ENCODE assay signal across 23 mouse cellular contexts in genomic region chr6:71751602-71752001, GRCm38 (mm10). TPM values are rescaled to one million over a fixed set of nuclear protein-coding genes. Genes with fewer than 3 reads are reported as not detected.
DNase-seq lines count a peak whose midpoint lies in the region; ATAC-seq and TF ChIP-seq lines count a peak whose summit lies in the region.
"Had no signal": no experiment of that assay in that cellular context is flagged by ENCODE, and none has a peak within 500 bp of the region (broad histone marks: within the 10 kb centered on the region; RNA-seq: fewer than 3 reads in every experiment).

No protein-coding gene starts in this region.

- H3K9ac ChIP-seq in liver, embryonic 12.5 days, result no peak overlapping the region
- H3K9ac ChIP-seq in MEL (ENCODE audit: control insufficient read depth, low read depth, low read length, poor library complexity, severe bottlenecking), result no peak overlapping the region
- H3K9ac ChIP-seq: embryonic facial prominence, embryonic 12.5 days; embryonic facial prominence, embryonic 15.5 days; forebrain, postnatal 0 days; hindbrain, embryonic 12.5 days; hindbrain, embryonic 15.5 days had no signal

- no peak overlapping the region for H3K4me3 ChIP-seq in liver, embryonic 12.5 days
- H3K4me3 ChIP-seq in MEL (ENCODE audit: control insufficient read depth in 1 of 2, insufficient read depth in 1 of 2, low read depth in 2 of 2, low read length in 2 of 2), result no peak overlapping the region
- H3K4me3 ChIP-seq: embryonic facial prominence, embryonic 12.5 days; embryonic facial prominence, embryonic 15.5 days; hindbrain, embryonic 12.5 days; hindbrain, embryonic 15.5 days had no signal

- TF ChIP-seq POLR2A in MEL (IDR thresholded peaks at IDR 0.05; ENCODE audit: control insufficient read depth in 1 of 2, insufficient read depth in 1 of 2, low read depth in 1 of 2, low read length in 2 of 2, poor library complexity in 1 of 2), result no peak

- H3K9me3 ChIP-seq in liver, embryonic 12.5 days (replicated peaks), result no peaks in the 10 kb centered on the region
- H3K9me3 ChIP-seq in MEL (replicated peaks; ENCODE audit: insufficient read depth, low read length), result no peaks in the 10 kb centered on the region
- H3K9me3 ChIP-seq: embryonic facial prominence, embryonic 12.5 days; embryonic facial prominence, embryonic 15.5 days; hindbrain, embryonic 12.5 days; hindbrain, embryonic 15.5 days had no signal

- no peak overlapping the region for H3K4me2 ChIP-seq in liver, embryonic 12.5 days
- H3K4me2 ChIP-seq: embryonic facial prominence, embryonic 12.5 days; embryonic facial prominence, embryonic 15.5 days; heart, embryonic 11.5 days; hindbrain, embryonic 12.5 days; hindbrain, embryonic 15.5 days had no signal

- H3K79me2 ChIP-seq in MEL (ENCODE audit: control insufficient read depth, insufficient read depth, low read length, poor library complexity), result no peaks in the 10 kb centered on the region

- H3K27me3 ChIP-seq in liver, embryonic 12.5 days (replicated peaks), result no peaks in the 10 kb centered on the region
- peaks cover 4% of the 10 kb centered on the region in 2 experiments; a peak in 3 of 4 replicates for H3K27me3 ChIP-seq in MEL (ENCODE audit: control insufficient read depth in 1 of 2, insufficient read depth in 2 of 2, low read length in 2 of 2)
- H3K27me3 ChIP-seq: embryonic facial prominence, embryonic 12.5 days; embryonic facial prominence, embryonic 15.5 days; hindbrain, embryonic 12.5 days; hindbrain, embryonic 15.5 days had no signal

- TF ChIP-seq CTCF in MEL (IDR thresholded peaks at IDR 0.05 in 2 of 3, conservative IDR thresholded peaks at IDR 0.05 in 1 of 3; ENCODE audit: control insufficient read depth in 1 of 3, insufficient read depth in 1 of 3, low read depth in 2 of 3, low read length in 3 of 3, poor library complexity in 1 of 3, severe bottlenecking in 1 of 3), result no peak

- no peaks in the 10 kb centered on the region for H3K36me3 ChIP-seq in liver, embryonic 12.5 days
- no peaks in the 10 kb centered on the region for H3K36me3 ChIP-seq in MEL (ENCODE audit: control insufficient read depth in 1 of 2, insufficient read depth in 2 of 2, low read length in 2 of 2)
- H3K36me3 ChIP-seq: embryonic facial prominence, embryonic 12.5 days; embryonic facial prominence, embryonic 15.5 days; hindbrain, embryonic 12.5 days had no signal

- peaks cover 17% of the 10 kb centered on the region for H3K4me1 ChIP-seq in liver, embryonic 12.5 days
- H3K4me1 ChIP-seq in MEL (ENCODE audit: control insufficient read depth in 1 of 2, insufficient read depth in 2 of 2, low read length in 2 of 2), result no peaks in the 10 kb centered on the region; a peak in 2 of 4 replicates
- H3K4me1 ChIP-seq: hindbrain, embryonic 12.5 days had no signal

- DNase-seq in liver (no peak), 416B (ENCODE audit: low read depth) (peak; percentile 11), MEL (ENCODE audit: low read depth, low spot score) (peak; percentile 24)
- no peak for DNase-seq in neural tube, embryonic 10.5 days (ENCODE audit: extremely low spot score, low spot score)
- DNase-seq: adrenal gland, postnatal 10 days; adrenal gland, postnatal 36 days; cerebellum, adult 11 months; cerebellum, adult 2 months; cerebellum, adult 9-11 months; cerebellum, postnatal 25 days; forebrain, postnatal 0 days; gastrocnemius, postnatal 14 days; heart, adult 11 months had no signal

- no peak overlapping the region for H3K27ac ChIP-seq in liver, embryonic 12.5 days
- no peak overlapping the region for H3K27ac ChIP-seq in MEL (ENCODE audit: control insufficient read depth, low read depth, low read length)
- H3K27ac ChIP-seq: embryonic facial prominence, embryonic 12.5 days; embryonic facial prominence, embryonic 15.5 days; hindbrain, embryonic 12.5 days; hindbrain, embryonic 15.5 days had no signal

- ATAC-seq in liver, embryonic 12.5 days, result 0 out of 2 replicates have a peak, but pooled peaks have one; percentile 18
- ATAC-seq in megakaryocyte-erythroid progenitor cell, adult 5-6 weeks (replicated peaks; ENCODE audit: low FRiP score, low TSS enrichment, poor library complexity, severe bottlenecking), result peak; percentile 83
- ATAC-seq: forebrain, embryonic 14.5 days; forebrain, postnatal 0 days; Patski had no signal

- TF ChIP-seq EP300 in MEL (IDR thresholded peaks at IDR 0.05; ENCODE audit: low read depth in 1 of 2, low read length in 2 of 2), result no peak

- WGBS in liver, embryonic 12.5 days (ENCODE audit: insufficient replicate concordance), result 16% methylated on average over 2 of the region's 2 CpGs

- TF ChIP-seq RAD21 in MEL (IDR thresholded peaks at IDR 0.05; ENCODE audit: low read depth, low read length), result no peak

TF ChIP-seq in MEL, 35 proteins besides CTCF, POLR2A, EP300 and RAD21:
- TF ChIP-seq CHD2 (IDR thresholded peaks at IDR 0.05; ENCODE audit: low read length), result no peak
- no peak for TF ChIP-seq TBP (IDR thresholded peaks at IDR 0.05; ENCODE audit: low read depth, low read length)
- TF ChIP-seq USF2 (IDR thresholded peaks at IDR 0.05; ENCODE audit: borderline replicate concordance in 1 of 2, insufficient read depth in 1 of 2, low read depth in 1 of 2, low read length in 2 of 2), result no peak
- no peak for TF ChIP-seq TCF12 (IDR thresholded peaks at IDR 0.05; ENCODE audit: low read depth, low read length)
- no peak for TF ChIP-seq MAZ (IDR thresholded peaks at IDR 0.05; ENCODE audit: low read depth, low read length)
- TF ChIP-seq ZMIZ1 (IDR thresholded peaks at IDR 0.05; ENCODE audit: low read depth, low read length), result no peak
- no peak for TF ChIP-seq ETS1 (IDR thresholded peaks at IDR 0.05; ENCODE audit: low read depth, low read length)
- TF ChIP-seq MEF2A (IDR thresholded peaks at IDR 0.05; ENCODE audit: extremely low read depth, insufficient replicate concordance, low read depth, low read length, poor library complexity, severe bottlenecking), result no peak
- TF ChIP-seq USF1 (IDR thresholded peaks at IDR 0.05; ENCODE audit: low read depth, low read length), result no peak
- no peak for TF ChIP-seq ZC3H11A (IDR thresholded peaks at IDR 0.05; ENCODE audit: low read depth, low read length)
- TF ChIP-seq NRF1 (IDR thresholded peaks at IDR 0.05; ENCODE audit: insufficient read depth, low read depth, low read length, poor library complexity, severe bottlenecking), result no peak
- TF ChIP-seq MAX (IDR thresholded peaks at IDR 0.05; ENCODE audit: low read length), result no peak
- TF ChIP-seq CHD1 (IDR thresholded peaks at IDR 0.05; ENCODE audit: low read depth, low read length), result no peak
- no peak for TF ChIP-seq POLR2AphosphoS2 (IDR thresholded peaks at IDR 0.05; ENCODE audit: low read length)
- no peak for TF ChIP-seq MAFK (IDR thresholded peaks at IDR 0.05; ENCODE audit: borderline replicate concordance, low read depth, low read length)

RNA-seq across cellular contexts. Expression of gene Reep1, which starts 44.2 kb away (rescaled TPM):
- polyA plus RNA-seq in liver, embryonic 12.5 days (2016; fragmentation: Nextera tagmentation; extraction: Ambion mirVana), result 5.6 and 5.9 TPM in 2 replicates
- 0.07 and 0.12 TPM in 2 replicates for total RNA-seq in MEL (2012; rRNA removed)
- polyA plus RNA-seq in MEL (2012; ENCODE audit: insufficient read depth in 1 of 2, insufficient read length in 2 of 2, low read depth in 1 of 2, low replicate concordance in 2 of 2, missing spikeins in 1 of 2), result under 1 TPM in 1 of 2 experiments, not detected in 1; 0.36 TPM
- not detected in 2 replicates for total RNA-seq in megakaryocyte-erythroid progenitor cell, adult 5-6 weeks (2014; fragmentation: Nextera tagmentation)
- 0.34 TPM in 1 of 2 replicates, not detected in the other for total RNA-seq in megakaryocyte-erythroid progenitor cell, adult 5-6 weeks (2017)
- total RNA-seq: hematopoietic stem cell, adult 5-6 weeks had no signal

Comparison
In these comparisons a context has a peak if more than half of its experiments do, and no peak if none do; other contexts are left out.
1. DNase-seq: peak in 416B (single experiment) and MEL (single experiment); none in liver (single experiment) and neural tube, embryonic 10.5 days (single experiment).